Mouse (Mus musculus) MEL (cell line): Measurements from ENCODE around the gene Ptpn11. TPM values are rescaled to one million over a fixed set of nuclear protein-coding genes. Genes with fewer than 3 reads are reported as not detected.

ENCODE experiments used
- DNase-seq: peaks from one replicate; pipeline ENCODE4 v3.0.0; 2011; ENCODE audit warnings: low read depth, low spot score
- H3K27ac ChIP-seq: 2 replicates; pipeline ENCODE4 v1.5.1; 2012; ENCODE audit warnings: low read depth, mild to moderate bottlenecking, control low read depth, low read length, moderate library complexity; ENCODE audit not compliant: control insufficient read depth
- H3K27me3 ChIP-seq, 2 experiments: fragments of 150-350 bp in 1 of 2; sonication (generic) in 1 of 2; 2 replicates each; pipeline ENCODE4 v1.6.1; 2012; ENCODE audit warnings: low read length in 2 of 2, mild to moderate bottlenecking in 2 of 2, improper control_type of control experiment in 1 of 2, moderate library complexity in 1 of 2; ENCODE audit not compliant: insufficient read depth in 2 of 2, control insufficient read depth in 1 of 2
- H3K36me3 ChIP-seq, 2 experiments: 2 replicates each; pipeline ENCODE4 v1.6.1; 2012 to 2014; ENCODE audit warnings: low read length in 2 of 2, improper control_type of control experiment in 1 of 2, inconsistent platforms in 1 of 2, mild to moderate bottlenecking in 1 of 2; ENCODE audit not compliant: insufficient read depth in 2 of 2, control insufficient read depth in 1 of 2
- H3K4me1 ChIP-seq, 2 experiments: fragments of 150-350 bp in 1 of 2; sonication (generic) in 1 of 2; 2 replicates each; pipeline ENCODE4 v1.6.1; 2012; ENCODE audit warnings: low read length in 2 of 2, improper control_type of control experiment in 1 of 2, mild to moderate bottlenecking in 1 of 2; ENCODE audit not compliant: insufficient read depth in 2 of 2, control insufficient read depth in 1 of 2
- H3K4me3 ChIP-seq, 2 experiments: fragments of 150-350 bp in 1 of 2; sonication (generic) in 1 of 2; 2 replicates each; pipeline ENCODE4 v1.5.1; 2012; ENCODE audit warnings: low read depth in 2 of 2, low read length in 2 of 2, mild to moderate bottlenecking in 2 of 2, moderate library complexity in 2 of 2, control low read depth in 1 of 2, improper control_type of control experiment in 1 of 2; ENCODE audit not compliant: control insufficient read depth in 1 of 2, insufficient read depth in 1 of 2
- H3K79me2 ChIP-seq: 2 replicates; pipeline ENCODE4 v1.6.1; 2012; ENCODE audit warnings: mild to moderate bottlenecking, low read length, moderate library complexity; ENCODE audit not compliant: control insufficient read depth, poor library complexity, insufficient read depth
- H3K9ac ChIP-seq: 2 replicates; pipeline ENCODE4 v1.6.1; 2012; ENCODE audit warnings: low read depth, mild to moderate bottlenecking, control low read depth, low read length, moderate library complexity; ENCODE audit not compliant: control insufficient read depth, poor library complexity, severe bottlenecking
- H3K9me3 ChIP-seq: fragments of 150-350 bp; sonication (generic); replicated peaks from 2 replicates; pipeline ENCODE4 v1.6.1; 2012; ENCODE audit warnings: mild to moderate bottlenecking, low read length, improper control_type of control experiment, moderate library complexity; ENCODE audit not compliant: insufficient read depth
- CHD1 ChIP-seq: IDR thresholded peaks from 2 replicates; pipeline ENCODE4 v1.6.1; 2012; ENCODE audit warnings: low read depth, mild to moderate bottlenecking, inconsistent platforms, low read length, improper control_type of control experiment
- CHD2 ChIP-seq: IDR thresholded peaks from 2 replicates; pipeline ENCODE4 v1.6.1; 2011; ENCODE audit warnings: low read length, improper control_type of control experiment
- EP300 ChIP-seq, 2 experiments: IDR thresholded peaks; 2 replicates each; pipeline ENCODE4 v1.6.1; 2011; ENCODE audit warnings: improper control_type of control experiment in 2 of 2, low read length in 2 of 2, low read depth in 1 of 2, mild to moderate bottlenecking in 1 of 2
- HCFC1 ChIP-seq: IDR thresholded peaks from 2 replicates; pipeline ENCODE4 v1.6.1; 2012; ENCODE audit warnings: low read depth, mild to moderate bottlenecking, inconsistent platforms, low read length, improper control_type of control experiment, moderate library complexity
- MAZ ChIP-seq: IDR thresholded peaks from 2 replicates; pipeline ENCODE4 v1.6.1; 2012; ENCODE audit warnings: low read depth, mild to moderate bottlenecking, inconsistent platforms, low read length, improper control_type of control experiment
- MEF2A ChIP-seq: IDR thresholded peaks from 2 replicates; pipeline ENCODE4 v1.6.1; 2014; ENCODE audit warnings: low read depth, mild to moderate bottlenecking, inconsistent platforms, low read length, improper control_type of control experiment; ENCODE audit not compliant: poor library complexity, insufficient replicate concordance, severe bottlenecking; ENCODE audit errors: extremely low read depth
- MXI1 ChIP-seq: IDR thresholded peaks from 2 replicates; pipeline ENCODE4 v1.6.1; 2011; ENCODE audit warnings: mild to moderate bottlenecking, low read depth, low read length, improper control_type of control experiment
- MYC ChIP-seq: IDR thresholded peaks from 2 replicates; pipeline ENCODE4 v1.6.1; 2011; ENCODE audit warnings: low read depth, mild to moderate bottlenecking, low read length, improper control_type of control experiment, moderate library complexity
- NRF1 ChIP-seq: IDR thresholded peaks from 2 replicates; pipeline ENCODE4 v1.6.1; 2014; ENCODE audit warnings: low read depth, mild to moderate bottlenecking, inconsistent platforms, low read length, improper control_type of control experiment, moderate library complexity; ENCODE audit not compliant: poor library complexity, insufficient read depth, severe bottlenecking
- POLR2A ChIP-seq, 2 experiments: IDR thresholded peaks; 2 replicates each; pipeline ENCODE4 v1.6.1; 2011 to 2012; ENCODE audit warnings: low read length in 2 of 2, mild to moderate bottlenecking in 2 of 2, control low read depth in 1 of 2, improper control_type of control experiment in 1 of 2, low read depth in 1 of 2, moderate library complexity in 1 of 2; ENCODE audit not compliant: control insufficient read depth in 1 of 2, insufficient read depth in 1 of 2, poor library complexity in 1 of 2
- POLR2AphosphoS2 ChIP-seq: IDR thresholded peaks from 2 replicates; pipeline ENCODE4 v1.6.1; 2011; ENCODE audit warnings: low read length, improper control_type of control experiment
- RCOR1 ChIP-seq: IDR thresholded peaks from 2 replicates; pipeline ENCODE4 v1.6.1; 2012; ENCODE audit warnings: low read depth, mild to moderate bottlenecking, inconsistent platforms, low read length, improper control_type of control experiment
- SMC3 ChIP-seq: IDR thresholded peaks from 2 replicates; pipeline ENCODE4 v1.6.1; 2011; ENCODE audit warnings: low read depth, low read length, improper control_type of control experiment
- TAL1 ChIP-seq: IDR thresholded peaks from 2 replicates; pipeline ENCODE4 v1.6.1; 2012; ENCODE audit warnings: mild to moderate bottlenecking, inconsistent platforms, low read length, moderate library complexity, mixed read lengths
- TBP ChIP-seq: IDR thresholded peaks from 2 replicates; pipeline ENCODE4 v1.8.0; 2011; ENCODE audit warnings: low read depth, low read length, improper control_type of control experiment
- TCF12 ChIP-seq: IDR thresholded peaks from 2 replicates; pipeline ENCODE4 v1.6.1; 2014; ENCODE audit warnings: low read depth, mild to moderate bottlenecking, inconsistent platforms, low read length, improper control_type of control experiment, moderate library complexity
- UBTF ChIP-seq: IDR thresholded peaks from 2 replicates; pipeline ENCODE4 v1.6.1; 2012; ENCODE audit warnings: low read depth, mild to moderate bottlenecking, inconsistent platforms, low read length, improper control_type of control experiment, moderate library complexity, borderline replicate concordance; ENCODE audit not compliant: insufficient read depth
- USF1 ChIP-seq: IDR thresholded peaks from 2 replicates; pipeline ENCODE4 v1.6.1; 2014; ENCODE audit warnings: low read depth, mild to moderate bottlenecking, inconsistent platforms, low read length, improper control_type of control experiment, moderate library complexity
- USF2 ChIP-seq, 2 experiments: IDR thresholded peaks; 2 replicates each; pipeline ENCODE4 v1.6.1; 2011 to 2012; ENCODE audit warnings: improper control_type of control experiment in 2 of 2, low read length in 2 of 2, borderline replicate concordance in 1 of 2, inconsistent platforms in 1 of 2, low read depth in 1 of 2, mild to moderate bottlenecking in 1 of 2; ENCODE audit not compliant: insufficient read depth in 1 of 2
- ZC3H11A ChIP-seq: IDR thresholded peaks from 2 replicates; pipeline ENCODE4 v1.6.1; 2012; ENCODE audit warnings: low read depth, mild to moderate bottlenecking, inconsistent platforms, low read length, improper control_type of control experiment
- ZMIZ1 ChIP-seq: IDR thresholded peaks from 2 replicates; pipeline ENCODE4 v1.6.1; 2012; ENCODE audit warnings: low read depth, mild to moderate bottlenecking, inconsistent platforms, low read length, improper control_type of control experiment, moderate library complexity
- polyA plus RNA-seq, 2 experiments: library from polyadenylated mRNA; stranded (reverse) in 1 of 2; unstranded in 1 of 2; fragments of >175 nt in 1 of 2; fragments of >200 nt in 1 of 2; gene quantifications; 2 replicates each; pipeline versions ENCODE4 v1.2.1 to v1.2.4; 2012; ENCODE audit warnings: low replicate concordance in 2 of 2, low read depth in 1 of 2; ENCODE audit not compliant: insufficient read length in 2 of 2, insufficient read depth in 1 of 2, missing spikeins in 1 of 2
- total RNA-seq: library from RNA; depleted of rRNA; stranded (reverse); fragments of 300-350 nt; gene quantifications from 2 replicates; pipeline ENCODE4 v1.2.3, GENCODE M21; 2012

The Ptpn11 gene
- total and polyA plus RNA-seq, 3 experiments: 43.6 to 55.0 (median 46.5) TPM

GRCm38 (mm10) chr5:121124208-121125185 lies 66.7 kb downstream of the Ptpn11 start:
- H3K9me3 ChIP-seq: no peaks in the 10 kb centered on the region
- DNase-seq: peak; percentile 81
- TF ChIP-seq ZMIZ1: no peak
- TF ChIP-seq RCOR1: no peak
- TF ChIP-seq POLR2A (IDR thresholded peaks at IDR 0.05; ENCODE audit: control insufficient read depth in 1 of 2, insufficient read depth in 1 of 2, low read depth in 1 of 2, low read length in 2 of 2, poor library complexity in 1 of 2): peak in 1 of 2 experiments; percentile 34; a peak in 1 of 4 replicates
- peak; percentile 68 for TF ChIP-seq MAZ
- no peak for TF ChIP-seq MYC
- no peak for TF ChIP-seq TBP
- TF ChIP-seq TAL1: no peak
- no peak for TF ChIP-seq TCF12
- no peak for TF ChIP-seq POLR2AphosphoS2
- no peak for TF ChIP-seq CHD2
- no peak for TF ChIP-seq CHD1
- 0 out of 4 replicates have a peak, but pooled peaks cover 0 to 14% of the 10 kb centered on the region in 2 experiments for H3K4me1 ChIP-seq
- no peaks in the 10 kb centered on the region for H3K27me3 ChIP-seq
- peak overlapping the region in 1 of 2 experiments; percentile 50; a peak in 2 of 4 replicates for H3K4me3 ChIP-seq
- H3K27ac ChIP-seq: peak overlapping the region; percentile 43; the same call in 1 of the 2 replicates
- H3K9ac ChIP-seq: no peak overlapping the region
- H3K79me2 ChIP-seq: no peaks in the 10 kb centered on the region
- H3K36me3 ChIP-seq: no peaks in the 10 kb centered on the region

DNA sequence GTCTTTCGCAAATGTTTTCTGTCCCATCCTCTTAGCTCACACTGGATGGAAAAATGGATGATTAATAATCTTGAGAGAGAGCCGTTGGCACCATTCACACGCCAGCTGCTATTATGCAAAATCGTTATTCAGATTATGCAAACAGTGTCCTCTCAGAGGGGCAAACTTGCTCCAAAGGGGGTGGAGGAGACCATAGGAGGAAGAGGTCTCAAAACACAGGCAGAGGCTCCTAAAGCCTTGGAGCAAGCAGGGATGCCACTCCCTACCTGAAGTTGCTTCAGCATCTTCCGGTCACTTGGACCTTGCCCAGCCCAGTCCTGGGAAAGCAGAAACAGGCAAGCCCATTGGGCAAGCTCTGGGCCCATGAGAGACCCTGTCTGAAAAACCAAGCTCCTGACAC lies 67.8 kb downstream of the Ptpn11 start:
- H3K27me3 ChIP-seq: no peaks in the 10 kb centered on the region
- H3K79me2 ChIP-seq: no peaks in the 10 kb centered on the region
- TF ChIP-seq USF1 (no peak), USF2 (IDR thresholded peaks at IDR 0.05; ENCODE audit: borderline replicate concordance in 1 of 2, insufficient read depth in 1 of 2, low read depth in 1 of 2, low read length in 2 of 2) (no peak), CHD2 (no peak), HCFC1 (no peak), ZC3H11A (no peak), EP300 (IDR thresholded peaks at IDR 0.05; ENCODE audit: low read depth in 1 of 2, low read length in 2 of 2) (no peak), SMC3 (no peak), NRF1 (no peak), MXI1 (no peak), MEF2A (no peak), UBTF (no peak)
- no peak overlapping the region for H3K4me3 ChIP-seq
- no peaks in the 10 kb centered on the region for H3K36me3 ChIP-seq
- H3K9ac ChIP-seq: no peak overlapping the region
- no peaks in the 10 kb centered on the region for H3K9me3 ChIP-seq
- no peak overlapping the region for H3K27ac ChIP-seq
- no peak for DNase-seq
- 0 out of 4 replicates have a peak, but pooled peaks cover 0 to 14% of the 10 kb centered on the region in 2 experiments for H3K4me1 ChIP-seq
